8 mouse cellular contexts compared by ENCODE assay signal in the genomic region with DNA sequence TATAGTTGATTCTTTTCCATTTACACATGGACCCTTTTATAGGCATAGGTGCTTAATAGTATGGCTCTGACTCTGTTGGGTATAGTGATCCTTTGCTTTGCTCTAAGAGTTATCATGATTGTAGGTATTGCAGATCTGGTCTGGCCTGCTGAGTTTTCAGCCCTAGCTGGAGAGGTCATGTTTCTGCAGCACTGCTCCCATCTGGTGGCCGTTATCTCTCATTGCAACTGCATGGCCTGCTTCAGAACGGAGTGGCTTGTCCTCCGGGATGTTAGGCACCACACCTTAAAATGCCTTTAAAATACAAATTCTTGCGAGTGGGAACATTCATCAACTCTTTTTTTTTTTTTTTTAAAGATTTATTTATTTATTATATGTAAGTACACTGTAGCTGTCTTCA.
DNase-seq lines count a peak whose midpoint lies in the region; ATAC-seq and TF ChIP-seq lines count a peak whose summit lies in the region.

No protein-coding gene starts in this region.

- WGBS in forebrain, embryonic 11.5 days = 27% methylated on average over 4 of the region's 4 CpGs
- 13% methylated on average over 4 of the region's 4 CpGs for WGBS in forebrain, embryonic 12.5 days
- WGBS in heart, embryonic 13.5 days = 14% methylated on average over 4 of the region's 4 CpGs
- WGBS in lung, embryonic 14.5 days = 23% methylated on average over 4 of the region's 4 CpGs

- 0 out of 2 replicates have a peak, but pooled peaks cover 2% of the 10 kb centered on the region for H3K36me3 ChIP-seq in forebrain, embryonic 11.5 days (ENCODE audit: control insufficient read depth, insufficient read depth, low read length)
- H3K36me3 ChIP-seq in forebrain, embryonic 12.5 days (replicated peaks) = peaks cover 6% of the 10 kb centered on the region
- peaks cover 16% of the 10 kb centered on the region for H3K36me3 ChIP-seq in heart, embryonic 13.5 days
- peaks cover 8% of the 10 kb centered on the region; the same call in 1 of the 2 replicates for H3K36me3 ChIP-seq in lung, embryonic 14.5 days (ENCODE audit: insufficient read depth)

- no peaks in the 10 kb centered on the region for H3K9me3 ChIP-seq in forebrain, embryonic 11.5 days (ENCODE audit: control insufficient read depth, low read length)
- no peaks in the 10 kb centered on the region for H3K9me3 ChIP-seq in forebrain, embryonic 12.5 days
- H3K9me3 ChIP-seq in heart, embryonic 13.5 days = no peaks in the 10 kb centered on the region
- no peaks in the 10 kb centered on the region for H3K9me3 ChIP-seq in lung, embryonic 14.5 days (ENCODE audit: low read depth, low read length)

- no peak overlapping the region for H3K27ac ChIP-seq in forebrain, embryonic 11.5 days (ENCODE audit: low read depth, low read length)
- no peak overlapping the region for H3K27ac ChIP-seq in forebrain, embryonic 12.5 days
- H3K27ac ChIP-seq in heart, embryonic 13.5 days (replicated peaks) = no peak overlapping the region
- no peak overlapping the region for H3K27ac ChIP-seq in lung, embryonic 14.5 days (ENCODE audit: low read depth)

- no peaks in the 10 kb centered on the region for H3K27me3 ChIP-seq in forebrain, embryonic 11.5 days (ENCODE audit: control insufficient read depth, insufficient read depth, low read length)
- no peaks in the 10 kb centered on the region for H3K27me3 ChIP-seq in forebrain, embryonic 12.5 days
- no peaks in the 10 kb centered on the region for H3K27me3 ChIP-seq in heart, embryonic 13.5 days (replicated peaks)
- no peaks in the 10 kb centered on the region for H3K27me3 ChIP-seq in lung, embryonic 14.5 days (ENCODE audit: insufficient read depth, low read length)

- ATAC-seq in forebrain, embryonic 11.5 days (replicated peaks; ENCODE audit: low FRiP score) = peak; percentile 42; the same call in 1 of the 2 replicates
- no peak for ATAC-seq in forebrain, embryonic 12.5 days (ENCODE audit: low FRiP score)
- ATAC-seq in heart, embryonic 13.5 days (ENCODE audit: extremely low read depth, insufficient number of reproducible peaks, low FRiP score, low TSS enrichment) = peak; percentile 42; the same call in 1 of the 2 replicates
- ATAC-seq in lung, embryonic 14.5 days (ENCODE audit: insufficient read depth) = peak; percentile 68

- H3K4me1 ChIP-seq in forebrain, embryonic 11.5 days (replicated peaks; ENCODE audit: control insufficient read depth, insufficient read depth, low read length) = no peaks in the 10 kb centered on the region
- no peaks in the 10 kb centered on the region for H3K4me1 ChIP-seq in forebrain, embryonic 12.5 days
- peaks cover 35% of the 10 kb centered on the region for H3K4me1 ChIP-seq in heart, embryonic 13.5 days
- H3K4me1 ChIP-seq in lung, embryonic 14.5 days (ENCODE audit: insufficient read depth) = peaks cover 6% of the 10 kb centered on the region; the same call in 1 of the 2 replicates

- no peak overlapping the region for H3K4me2 ChIP-seq in forebrain, embryonic 11.5 days (ENCODE audit: low read depth, low read length, severe bottlenecking)
- H3K4me2 ChIP-seq in forebrain, embryonic 12.5 days = no peak overlapping the region
- H3K4me2 ChIP-seq in heart, embryonic 13.5 days = no peak overlapping the region
- no peak overlapping the region for H3K4me2 ChIP-seq in lung, embryonic 14.5 days

- H3K9ac ChIP-seq in forebrain, embryonic 11.5 days (ENCODE audit: low read length) = no peak overlapping the region
- no peak overlapping the region for H3K9ac ChIP-seq in forebrain, embryonic 12.5 days
- H3K9ac ChIP-seq in heart, embryonic 13.5 days = no peak overlapping the region
- H3K9ac ChIP-seq in lung, embryonic 14.5 days = no peak overlapping the region

- DNase-seq in forebrain, embryonic 11.5 days (ENCODE audit: low spot score) = peak; percentile 69
- peak; percentile 75 for DNase-seq in adrenal gland, postnatal 10 days
- peak; percentile 53 for DNase-seq in embryo, embryonic 9.5 days (ENCODE audit: extremely low spot score)
- peak; percentile 76 for DNase-seq in kidney, postnatal 14 days
- peak; percentile 81 for DNase-seq in lung, embryonic 14.5 days
- peak; percentile 17 for DNase-seq in right cerebral cortex, postnatal 4 days

- TF ChIP-seq CTCF in lung, embryonic 14.5 days (IDR thresholded peaks at IDR 0.05; ENCODE audit: low read depth) = peak; percentile 85

- no peak overlapping the region for H3K4me3 ChIP-seq in forebrain, embryonic 11.5 days (ENCODE audit: low read depth, low read length)
- H3K4me3 ChIP-seq in forebrain, embryonic 12.5 days (replicated peaks) = no peak overlapping the region
- H3K4me3 ChIP-seq in heart, embryonic 13.5 days = no peak overlapping the region
- no peak overlapping the region for H3K4me3 ChIP-seq in lung, embryonic 14.5 days (ENCODE audit: low read depth, low read length)

Comparison
In these comparisons a context has a peak if more than half of its experiments do, and no peak if none do; other contexts are left out.
1. DNase-seq: peak in every context shown above with its lines; median percentile 81 in lung, embryonic 14.5 days; 76 in kidney, postnatal 14 days; 75 in adrenal gland, postnatal 10 days; 69 in forebrain, embryonic 11.5 days; 53 in embryo, embryonic 9.5 days; 17 in right cerebral cortex, postnatal 4 days.